Mouse (Mus musculus): ENCODE measurements around the gene Camk2d.

Gene Camk2d

DNA sequence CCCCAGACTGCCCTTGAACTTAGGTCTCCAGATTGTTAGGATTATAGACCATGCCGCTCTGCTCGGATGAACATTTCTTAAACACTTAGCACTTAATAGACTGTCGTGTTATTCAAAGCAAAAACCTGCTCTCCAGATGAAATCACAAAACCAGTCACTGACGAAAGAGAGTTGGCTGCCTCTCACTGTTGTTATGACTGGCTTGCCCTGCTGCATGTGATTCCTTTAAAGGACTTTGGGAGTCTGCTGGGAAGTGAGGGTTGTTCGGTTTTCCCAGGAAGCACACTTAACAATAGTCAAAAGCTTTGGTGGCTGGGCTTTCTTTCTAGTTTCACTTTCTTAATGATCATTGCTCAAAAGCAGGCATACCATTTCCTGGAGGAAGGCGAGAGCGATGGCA, 97.2 kb downstream of the Camk2d start:
- peak; percentile 62 for DNase-seq

DNA sequence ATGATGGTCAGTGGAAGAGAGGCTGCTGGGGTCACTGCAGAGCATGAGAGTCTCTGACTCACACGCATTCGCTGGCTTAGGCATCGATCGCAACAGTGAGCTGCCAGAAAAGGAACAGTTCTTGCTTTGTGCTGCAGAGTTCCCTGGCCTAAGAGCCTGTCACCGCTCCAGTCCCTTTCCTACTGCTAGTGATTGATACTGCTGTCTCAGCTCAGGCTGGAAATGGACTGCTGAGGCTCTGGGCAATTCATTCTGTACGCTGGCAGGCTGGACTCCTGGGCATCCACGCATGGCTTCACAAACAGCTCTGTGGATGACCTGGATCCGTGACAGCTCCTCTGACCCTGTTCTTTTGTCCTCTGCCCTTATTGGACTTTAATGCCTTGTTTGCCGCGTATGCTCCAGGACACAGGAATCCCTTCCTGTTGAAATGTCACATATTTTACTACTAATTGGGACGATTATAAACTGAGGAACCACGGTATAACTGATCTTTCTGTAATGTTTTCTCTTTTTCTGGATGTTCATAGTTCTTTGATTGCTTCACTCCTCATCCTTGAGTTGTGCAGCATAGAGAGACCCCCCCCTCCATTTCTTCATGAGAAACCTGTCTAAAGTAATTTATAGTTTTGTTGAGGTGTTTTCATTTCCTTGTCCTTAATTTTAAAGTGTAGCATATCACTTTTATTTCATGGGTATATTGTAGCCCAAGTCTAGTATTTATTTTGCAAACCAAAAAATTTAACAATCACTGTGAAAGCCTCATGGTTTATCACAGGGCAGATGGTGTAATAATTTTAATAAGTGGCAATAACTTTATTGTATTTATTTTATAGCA, 99.6 kb downstream of the Camk2d start:
- DNase-seq = peak; percentile 96

DNA sequence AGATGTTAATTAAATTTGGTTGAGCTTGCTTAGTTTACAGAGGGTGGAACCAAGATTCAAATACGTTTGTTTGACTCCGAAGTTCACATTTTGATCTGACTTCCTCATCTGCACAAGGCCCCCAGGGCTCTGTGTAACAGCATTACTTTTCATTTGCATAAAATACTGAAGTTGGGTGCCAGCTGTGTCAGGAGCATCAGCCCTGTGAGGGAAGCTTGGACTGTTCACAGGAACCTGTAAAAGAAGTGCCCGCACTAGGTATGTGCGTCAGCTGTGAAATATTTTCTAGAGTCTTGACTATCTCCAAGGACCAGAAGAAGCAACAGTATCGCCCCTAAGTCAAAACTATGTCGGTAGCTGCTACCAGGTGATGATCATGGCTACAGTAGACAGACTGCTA, 100.5 kb downstream of the Camk2d start:
- DNase-seq = no peak

DNA sequence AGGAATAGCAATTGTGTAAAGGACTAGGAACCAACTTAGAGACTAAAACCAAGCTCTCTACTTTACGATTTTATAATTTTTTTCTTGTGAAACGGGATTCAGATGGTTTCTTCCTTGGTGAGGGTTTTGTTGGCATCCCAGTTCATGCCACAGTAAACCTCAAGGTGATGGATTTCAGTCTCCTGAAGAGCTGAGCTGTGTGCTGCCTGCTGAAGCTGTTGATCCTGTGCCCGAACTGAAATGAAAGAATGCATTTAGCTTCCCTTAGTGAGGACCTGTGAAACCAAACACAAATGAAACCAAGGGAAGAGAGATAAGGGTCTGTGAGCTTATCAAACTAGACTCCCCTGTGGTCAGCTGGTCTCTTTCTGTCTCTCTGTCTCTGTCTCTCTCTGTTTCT, 103.6 kb downstream of the Camk2d start:
- DNase-seq = no peak

- no peak for DNase-seq
These were observed 105.0 kb downstream of the Camk2d start for GRCm38 (mm10) chr3:126701067-126701466.

GRCm38 (mm10) chr3:126701586-126701985, 105.5 kb downstream of the Camk2d start:
- no peak for DNase-seq

GRCm38 (mm10) chr3:126705490-126705889, 109.4 kb downstream of the Camk2d start:
- no peak for DNase-seq

- DNase-seq = no peak
These were observed 118.2 kb downstream of the Camk2d start for GRCm38 (mm10) chr3:126714281-126714680.

- no peak for DNase-seq
These were observed 126.9 kb downstream of the Camk2d start for GRCm38 (mm10) chr3:126723021-126723449.

DNA sequence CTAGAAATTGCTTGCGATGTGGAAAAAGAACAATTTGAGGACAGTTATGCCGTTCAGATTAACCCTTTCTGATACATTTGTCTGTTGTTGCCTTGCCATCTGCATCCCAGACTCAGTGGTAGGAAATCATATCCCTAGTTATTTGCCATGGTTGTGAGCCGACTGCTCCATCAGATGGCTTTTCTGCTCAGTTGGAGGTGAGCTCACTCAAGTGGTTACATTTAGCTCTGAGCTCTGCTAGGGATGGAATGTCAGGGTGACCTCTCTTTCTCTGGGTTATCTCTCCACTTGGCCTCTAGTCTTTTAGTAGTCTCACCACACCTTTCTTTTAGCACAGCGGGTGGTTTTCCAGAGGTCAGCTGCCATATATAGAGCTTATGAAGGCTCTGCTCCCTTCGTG, 127.4 kb downstream of the Camk2d start:
- no peak for DNase-seq

GRCm38 (mm10) chr3:126725647-126726046, 129.5 kb downstream of the Camk2d start:
- DNase-seq = no peak

DNA sequence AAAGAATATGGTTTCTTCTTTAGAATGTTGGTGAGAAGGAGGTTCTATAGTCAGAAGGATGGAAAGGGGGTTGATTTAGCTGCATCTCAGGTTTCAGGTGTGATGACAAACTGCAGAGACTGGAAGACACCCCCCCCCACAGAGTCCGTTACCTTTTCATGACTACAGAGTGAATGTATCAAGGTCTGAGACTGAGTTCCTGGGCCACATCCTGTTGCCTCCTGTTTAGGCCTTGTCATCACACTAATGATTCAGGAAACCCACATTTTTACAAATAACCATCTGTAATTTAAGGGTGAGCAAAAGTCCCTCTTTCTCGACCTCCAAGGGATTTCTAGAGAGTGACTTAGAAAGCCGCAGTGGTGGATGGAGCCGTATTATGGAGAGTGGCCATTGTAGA, 131.3 kb downstream of the Camk2d start:
- DNase-seq = no peak

- no peak for DNase-seq
These were observed 134.3 kb downstream of the Camk2d start for GRCm38 (mm10) chr3:126730411-126730810.

- DNase-seq = no peak
These were observed 136.2 kb downstream of the Camk2d start for GRCm38 (mm10) chr3:126732323-126732722.

DNA sequence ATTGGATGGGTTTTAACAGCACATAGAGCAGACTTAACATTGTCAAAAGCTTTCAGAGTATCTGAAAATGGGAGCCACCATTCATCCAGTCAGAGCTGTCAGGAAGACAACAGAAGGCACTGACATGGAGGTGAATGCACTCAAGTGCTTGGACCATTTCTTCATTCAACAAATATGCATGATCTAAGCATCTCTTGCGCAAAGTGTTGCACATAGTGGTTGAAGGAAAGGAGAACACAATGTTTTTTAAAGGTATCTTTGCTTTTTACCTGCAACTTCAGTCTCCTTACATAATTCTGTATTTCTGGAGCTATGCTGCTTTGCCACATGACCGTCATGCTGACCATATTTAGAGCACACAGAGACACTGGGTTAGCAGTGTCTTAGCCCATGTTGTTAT, 138.4 kb downstream of the Camk2d start:
- DNase-seq = no peak

- DNase-seq = no peak
These were observed 139.1 kb downstream of the Camk2d start for GRCm38 (mm10) chr3:126735211-126735610.

DNA sequence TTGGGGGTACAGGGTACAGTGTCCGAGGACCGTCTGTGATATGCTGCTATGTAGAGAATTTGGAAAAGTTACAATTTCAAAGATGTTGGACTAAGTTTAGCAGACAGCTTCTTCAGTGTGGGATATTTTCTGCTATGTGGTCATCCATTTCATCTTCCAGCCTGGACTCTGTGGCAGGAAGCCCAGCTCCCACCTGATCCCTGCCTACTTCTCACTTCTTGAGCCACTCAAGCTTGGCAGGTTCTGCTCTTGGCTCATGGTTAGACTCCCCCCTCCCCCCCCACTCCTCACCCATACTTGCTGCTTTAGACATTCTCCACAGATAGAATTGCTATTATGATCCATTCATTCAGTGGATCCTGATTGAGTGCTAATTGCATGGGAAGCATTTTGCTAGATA, 141.0 kb downstream of the Camk2d start:
- no peak for DNase-seq

DNA sequence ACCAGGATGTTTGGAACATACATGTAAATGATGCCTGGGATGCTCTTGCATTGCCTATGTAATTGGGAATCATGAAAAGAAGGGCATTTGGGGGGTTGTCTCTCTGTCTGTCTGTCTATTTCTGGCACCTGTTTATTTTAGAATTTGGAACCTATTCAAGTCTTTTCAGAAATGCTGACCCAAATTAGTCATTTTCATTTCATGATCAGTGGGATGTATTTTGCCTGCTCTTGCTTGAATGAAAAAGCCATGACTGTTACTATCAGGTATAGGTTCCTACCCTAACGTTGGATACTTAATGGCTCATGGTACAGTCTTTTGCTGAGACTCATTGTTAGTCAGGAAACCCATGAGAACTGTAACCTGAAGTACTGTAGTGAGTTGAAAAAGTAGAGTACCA, 144.0 kb downstream of the Camk2d start:
- no peak for DNase-seq

DNA sequence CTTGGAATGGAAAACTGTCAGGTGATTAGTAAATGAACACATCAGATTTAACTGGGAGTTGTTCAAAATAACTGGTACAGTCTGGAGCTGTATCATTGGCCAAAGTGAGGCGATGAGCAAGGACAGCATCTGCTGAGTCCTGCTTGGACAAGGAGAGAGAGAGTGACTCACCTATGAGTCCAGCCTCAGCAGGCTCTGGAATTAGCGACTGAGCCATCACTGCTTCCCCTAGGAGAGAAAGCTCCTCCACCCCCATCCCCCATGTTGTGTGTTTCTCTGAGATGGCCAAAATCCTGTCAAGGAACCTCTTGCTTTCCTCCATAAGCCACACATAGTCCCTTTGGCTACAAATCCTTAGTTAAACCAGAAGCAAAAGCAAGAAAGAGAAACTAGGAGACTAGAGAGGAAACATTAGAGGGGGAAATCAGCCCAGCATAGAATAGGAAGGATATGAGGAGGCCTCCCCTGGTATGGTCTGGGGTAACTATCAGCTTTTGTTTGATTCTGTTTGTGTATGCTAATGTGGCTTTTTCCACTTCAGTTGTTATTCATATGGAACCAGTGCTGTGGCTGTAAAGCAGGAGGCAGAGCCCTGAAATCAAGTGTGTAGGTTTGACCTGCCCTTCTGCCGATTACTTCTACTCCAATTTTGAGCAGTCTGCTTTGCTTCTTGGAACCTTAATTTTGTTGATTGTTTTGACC, 148.5 kb downstream of the Camk2d start:
- no peak for DNase-seq

DNA sequence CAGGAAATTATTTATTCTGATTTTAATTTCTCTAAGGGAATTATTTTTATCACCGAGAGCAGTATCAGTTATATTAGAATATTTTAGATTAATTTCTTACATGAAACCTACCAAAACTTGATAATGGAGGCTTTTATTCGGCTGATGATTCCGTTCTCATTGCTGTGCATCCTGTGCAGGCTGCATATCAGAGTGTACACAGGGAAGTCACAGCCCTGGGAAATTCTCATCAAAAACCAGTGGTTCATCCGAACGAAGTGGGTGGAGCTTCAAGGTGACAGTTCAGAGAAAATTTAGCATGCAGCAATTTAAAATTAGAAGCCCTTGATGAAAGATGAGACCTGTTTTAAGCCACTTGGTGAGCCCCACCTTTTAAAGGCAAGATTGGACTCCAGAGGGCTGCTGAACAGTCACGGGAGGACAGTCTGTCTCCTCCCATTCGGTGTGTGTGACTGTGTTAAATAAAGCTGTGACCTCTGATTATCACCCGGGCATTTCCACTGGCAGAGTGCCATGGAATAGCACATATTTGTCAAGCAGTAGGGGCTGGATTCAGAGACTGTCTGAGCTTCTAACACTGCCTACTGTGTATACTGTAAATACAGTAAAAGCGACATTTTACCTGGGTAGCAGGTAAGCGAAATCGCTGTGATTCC, 150.2 kb downstream of the Camk2d start:
- DNase-seq = peak; percentile 53

DNA sequence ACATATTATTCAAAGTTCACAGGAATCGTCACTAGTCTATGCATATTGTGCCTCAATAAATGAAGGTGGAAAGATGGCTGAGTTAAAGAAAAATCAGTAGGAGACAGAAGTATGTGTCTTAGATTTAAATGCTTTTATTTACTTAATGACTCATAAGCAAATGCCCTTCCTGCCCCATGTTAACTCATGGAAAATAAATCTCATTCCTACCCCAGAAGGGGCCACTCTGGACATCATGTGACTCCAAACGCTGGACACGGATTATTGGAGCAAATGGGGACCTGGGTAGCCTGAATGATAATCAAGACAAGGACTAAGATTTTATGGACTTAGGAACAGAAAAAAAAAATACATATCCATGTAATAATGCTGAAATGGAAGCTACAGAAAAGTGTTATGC, 151.5 kb downstream of the Camk2d start:
- DNase-seq = no peak

- no peak for DNase-seq
These were observed 155.4 kb downstream of the Camk2d start for GRCm38 (mm10) chr3:126751377-126752098.

GRCm38 (mm10) chr3:126752978-126753377, 156.9 kb downstream of the Camk2d start:
- DNase-seq = no peak
